Mouse (Mus musculus): ENCODE measurements at regions not wholly inside any gene's neighbourhood (a gene's known extent, or its start where the extent isn't known, plus 50 kb on each side); places are given as distances from the start of the nearest gene placed in this dataset.

DNA sequence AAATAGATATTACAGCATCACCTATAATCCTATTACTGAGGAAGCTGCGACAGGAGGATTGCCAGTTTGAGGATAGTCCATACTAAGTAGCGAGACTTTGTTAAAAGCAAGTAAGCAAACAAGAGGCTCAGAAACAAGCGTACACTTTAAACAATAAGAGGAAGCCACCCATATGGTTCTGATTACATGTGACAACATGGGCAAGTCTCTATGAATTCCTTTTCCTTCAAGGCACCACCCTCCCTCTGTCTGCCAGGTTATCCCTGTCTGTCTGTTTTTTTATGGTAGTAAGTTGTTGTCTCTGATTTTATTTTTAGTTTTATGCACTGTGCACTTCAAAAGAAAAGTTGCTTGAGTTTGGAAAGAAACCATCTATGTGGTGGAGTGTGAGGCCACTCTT, 76.8 kb upstream of the Tars start:
- TF ChIP-seq CTCF (IDR thresholded peaks at IDR 0.05) (no peak), EP300 (IDR thresholded peaks at IDR 0.05) (no peak)
